Comparison of ENCODE assay signal across 8 mouse cellular contexts in genomic region chr10:81183805-81184204, GRCm38 (mm10). TPM values are rescaled to one million over a fixed set of nuclear protein-coding genes. Genes with fewer than 3 reads are reported as not detected.
A peak's percentile ranks its signal among the peaks of the same experiment; 100 is the strongest.
DNase-seq lines count a peak whose midpoint lies in the region; ATAC-seq lines count a peak whose summit lies in the region.
"Had no signal": no experiment of that assay in that cellular context is flagged by ENCODE, and none has a peak within 500 bp of the region (broad histone marks: within the 10 kb centered on the region; RNA-seq: fewer than 3 reads in every experiment).

Gene 4930442H23Rik (minus strand): TSS chr10:81183849.

- peak within 1 kb of the TSS; percentile 60 for H3K4me2 ChIP-seq in lung, embryonic 16.5 days (ENCODE audit: low read depth, low read length)
- H3K4me2 ChIP-seq in forebrain, embryonic 12.5 days = peak within 1 kb of the TSS; percentile 71
- H3K4me2 ChIP-seq in limb, embryonic 13.5 days (replicated peaks) = peak within 1 kb of the TSS; percentile 74
- peak within 1 kb of the TSS; percentile 61 for H3K4me2 ChIP-seq in stomach, embryonic 14.5 days (replicated peaks; ENCODE audit: low read depth, low read length)

- 61% methylated on average over 5 of the region's 5 CpGs for WGBS in lung, embryonic 16.5 days
- WGBS in forebrain, embryonic 12.5 days = 86% methylated on average over 5 of the region's 5 CpGs
- 90% methylated on average over 5 of the region's 5 CpGs for WGBS in limb, embryonic 13.5 days
- 79% methylated on average over 5 of the region's 5 CpGs for WGBS in stomach, embryonic 14.5 days

- H3K27ac ChIP-seq in lung, embryonic 16.5 days (ENCODE audit: low read length) = peak within 1 kb of the TSS; percentile 93
- H3K27ac ChIP-seq in forebrain, embryonic 12.5 days = peak within 1 kb of the TSS; percentile 84
- H3K27ac ChIP-seq in limb, embryonic 13.5 days = peak within 1 kb of the TSS; percentile 66; the same call in 1 of the 2 replicates
- H3K27ac ChIP-seq in stomach, embryonic 14.5 days (ENCODE audit: low read length) = peak within 1 kb of the TSS; percentile 85

- H3K36me3 ChIP-seq in lung, embryonic 16.5 days (ENCODE audit: control insufficient read depth, insufficient read depth, low read length) = peaks cover 53% of the 10 kb centered on the region
- peaks cover 67% of the 10 kb centered on the region for H3K36me3 ChIP-seq in forebrain, embryonic 12.5 days (replicated peaks)
- H3K36me3 ChIP-seq in limb, embryonic 13.5 days = peaks cover 79% of the 10 kb centered on the region
- H3K36me3 ChIP-seq in stomach, embryonic 14.5 days (ENCODE audit: control insufficient read depth, insufficient read depth, low read length) = peaks cover 53% of the 10 kb centered on the region

- H3K27me3 ChIP-seq in lung, embryonic 16.5 days (ENCODE audit: control insufficient read depth, insufficient read depth, low read depth, low read length) = no peaks in the 10 kb centered on the region
- no peaks in the 10 kb centered on the region for H3K27me3 ChIP-seq in forebrain, embryonic 12.5 days
- no peaks in the 10 kb centered on the region for H3K27me3 ChIP-seq in limb, embryonic 13.5 days
- H3K27me3 ChIP-seq in stomach, embryonic 14.5 days (ENCODE audit: control insufficient read depth, insufficient read depth, low read length) = no peaks in the 10 kb centered on the region

- DNase-seq in lung, adult 18-20 months = no peak
- DNase-seq in retina, embryonic 14.5 days (ENCODE audit: low spot score) = no peak
- no peak for DNase-seq in left cerebral cortex, postnatal 14 days (ENCODE audit: low spot score in 2 of 2)

- ATAC-seq in lung, embryonic 16.5 days (ENCODE audit: low read depth) = no peak
- no peak for ATAC-seq in forebrain, embryonic 12.5 days (ENCODE audit: low FRiP score)
- ATAC-seq in limb, embryonic 13.5 days (ENCODE audit: low FRiP score, low read depth) = no peak
- no peak for ATAC-seq in stomach, embryonic 14.5 days (ENCODE audit: insufficient number of reproducible peaks, insufficient read depth, low FRiP score, low read depth)

- peak within 1 kb of the TSS; percentile 69 for H3K4me3 ChIP-seq in lung, embryonic 16.5 days (ENCODE audit: low read length)
- peak within 1 kb of the TSS; percentile 63 for H3K4me3 ChIP-seq in forebrain, embryonic 12.5 days (replicated peaks)
- peak within 1 kb of the TSS; percentile 70 for H3K4me3 ChIP-seq in limb, embryonic 13.5 days
- peak within 1 kb of the TSS; percentile 63 for H3K4me3 ChIP-seq in stomach, embryonic 14.5 days (ENCODE audit: low read depth, low read length)

- H3K9ac ChIP-seq in lung, embryonic 16.5 days (ENCODE audit: low read length) = peak within 1 kb of the TSS; percentile 78
- peak within 1 kb of the TSS; percentile 63 for H3K9ac ChIP-seq in forebrain, embryonic 12.5 days
- H3K9ac ChIP-seq in limb, embryonic 13.5 days = peak within 1 kb of the TSS; percentile 76
- H3K9ac ChIP-seq in stomach, embryonic 14.5 days (replicated peaks; ENCODE audit: low read depth, low read length) = peak within 1 kb of the TSS; percentile 65

- intact Hi-C loops in left cerebral cortex, postnatal 14 days (cut with DNase I) = no loop called here

- H3K9me3 ChIP-seq in lung, embryonic 16.5 days (ENCODE audit: control insufficient read depth, low read length) = no peaks in the 10 kb centered on the region
- no peaks in the 10 kb centered on the region for H3K9me3 ChIP-seq in forebrain, embryonic 12.5 days
- H3K9me3 ChIP-seq in limb, embryonic 13.5 days = no peaks in the 10 kb centered on the region
- H3K9me3 ChIP-seq in stomach, embryonic 14.5 days (ENCODE audit: control insufficient read depth, low read depth, low read length) = no peaks in the 10 kb centered on the region

- H3K4me1 ChIP-seq in lung, embryonic 16.5 days (replicated peaks; ENCODE audit: control insufficient read depth, insufficient read depth, low read length) = peaks cover 25% of the 10 kb centered on the region
- peaks cover 27% of the 10 kb centered on the region for H3K4me1 ChIP-seq in forebrain, embryonic 12.5 days
- H3K4me1 ChIP-seq in limb, embryonic 13.5 days = peaks cover 49% of the 10 kb centered on the region
- peaks cover 20% of the 10 kb centered on the region for H3K4me1 ChIP-seq in stomach, embryonic 14.5 days (ENCODE audit: control insufficient read depth, insufficient read depth, low read length)

RNA-seq across cellular contexts. Expression of gene 4930442H23Rik, which starts in this region (rescaled TPM):
- polyA plus RNA-seq in lung, embryonic 16.5 days (2015; fragmentation: Nextera tagmentation; extraction: Ambion mirVana) = not detected in 2 replicates
- not detected in 2 replicates for polyA plus RNA-seq in forebrain, embryonic 12.5 days (2016; fragmentation: Nextera tagmentation; extraction: Ambion mirVana)
- not detected in 2 replicates for polyA plus RNA-seq in limb, embryonic 13.5 days (2015; fragmentation: Nextera tagmentation; extraction: Ambion mirVana)
- polyA plus RNA-seq in stomach, embryonic 14.5 days (2014; fragmentation: Nextera tagmentation; extraction: Ambion mirVana) = not detected in 2 replicates
- total RNA-seq in left cerebral cortex, postnatal 14 days (2021) = not detected
- total RNA-seq: left cerebral cortex, postnatal 25 days had no signal
